Mouse (Mus musculus): ENCODE measurements around the gene Fgfr2. TPM values are rescaled to one million over a fixed set of nuclear protein-coding genes. Genes with fewer than 3 reads are reported as not detected.
A peak's percentile ranks its signal among the peaks of the same experiment; 100 is the strongest.
"Not testable (repeated sequence)": the region's sequence is repeated elsewhere in the genome, so short reads cannot be mapped to it uniquely, and the experiment has no call there.

The Fgfr2 gene
- polyA plus RNA-seq, 1 experiment from 2014 or later, result 92.5 TPM

GRCm38 (mm10) chr7:130518213-130519095, 2604.7 kb downstream of the Fgfr2 start:
- Histone ChIP-seq H3K4me3 (peak overlapping the region; percentile 79), H3K27me3 (ENCODE audit: insufficient read depth, poor library complexity, severe bottlenecking) (no peaks in the 10 kb centered on the region), H3K36me3 (peaks cover 19% of the 10 kb centered on the region), H3K27ac (peak overlapping the region; percentile 99), H3K9me3 (no peaks in the 10 kb centered on the region), H3K4me1 (replicated peaks) (peaks cover 32% of the 10 kb centered on the region)
- no peak for DNase-seq (ENCODE audit: low spot score)
- WGBS, result 49% methylated on average over 26 of the region's 26 CpGs

DNA sequence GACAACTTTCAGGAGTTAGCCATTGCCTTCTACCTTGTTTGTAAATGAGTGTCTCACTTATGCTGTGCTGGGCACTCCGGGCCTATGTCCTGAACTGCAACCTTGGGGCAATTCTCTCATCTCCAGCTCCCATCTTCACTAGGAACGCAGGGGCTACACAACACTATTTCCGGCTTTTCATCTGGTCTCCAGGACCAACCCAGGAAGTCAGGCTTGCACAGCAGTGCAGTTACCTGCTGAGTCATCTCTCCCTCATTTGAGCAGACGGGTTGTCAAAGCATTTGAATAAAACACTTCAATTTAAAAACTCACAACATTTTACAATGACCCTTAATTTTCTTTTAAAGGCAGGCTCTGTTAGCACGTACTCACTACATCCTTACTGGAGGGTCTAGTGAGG, 2612.9 kb downstream of the Fgfr2 start:
- H3K27me3 ChIP-seq (ENCODE audit: insufficient read depth, poor library complexity, severe bottlenecking), result no peaks in the 10 kb centered on the region
- H3K27ac ChIP-seq, result no peak overlapping the region
- no peak overlapping the region for H3K4me3 ChIP-seq
- H3K36me3 ChIP-seq, result peaks cover 93% of the 10 kb centered on the region
- H3K9me3 ChIP-seq, result no peaks in the 10 kb centered on the region
- no peak for DNase-seq (ENCODE audit: low spot score)
- WGBS, result 92% methylated on average over 5 of the region's 5 CpGs
- no peaks in the 10 kb centered on the region for H3K4me1 ChIP-seq (replicated peaks)

DNA sequence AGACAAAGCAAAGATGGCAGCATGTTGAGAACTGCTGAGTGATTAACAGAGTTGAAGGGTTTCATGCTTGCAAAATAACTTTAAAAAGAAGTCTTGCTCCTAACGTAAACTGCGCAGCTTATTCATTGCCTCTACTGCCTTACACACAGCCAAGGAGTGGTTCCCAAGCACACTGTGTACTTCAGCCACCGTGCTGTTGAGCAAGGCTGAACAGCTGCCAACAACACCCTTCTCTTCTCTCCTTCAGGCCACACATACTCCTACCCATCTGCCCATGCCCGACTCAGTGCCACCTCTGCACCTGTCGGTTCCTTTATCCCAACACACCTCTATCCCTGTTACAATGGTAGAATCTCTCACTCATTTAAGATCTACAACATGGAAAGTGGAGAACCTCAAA, 2620.1 kb downstream of the Fgfr2 start:
- H3K9me3 ChIP-seq, result no peaks in the 10 kb centered on the region
- no peaks in the 10 kb centered on the region for H3K27me3 ChIP-seq (ENCODE audit: insufficient read depth, poor library complexity, severe bottlenecking)
- H3K27ac ChIP-seq, result no peak overlapping the region
- no peaks in the 10 kb centered on the region for H3K4me1 ChIP-seq (replicated peaks)
- H3K4me3 ChIP-seq, result no peak overlapping the region
- peaks cover 89% of the 10 kb centered on the region for H3K36me3 ChIP-seq
- 96% methylated on average over 5 of the region's 5 CpGs for WGBS
- DNase-seq (ENCODE audit: low spot score), result no peak

GRCm38 (mm10) chr7:130501499-130501898, 2621.7 kb downstream of the Fgfr2 start:
- no peak for DNase-seq (ENCODE audit: low spot score)
- H3K4me1 ChIP-seq (replicated peaks), result no peaks in the 10 kb centered on the region
- H3K4me3 ChIP-seq, result no peak overlapping the region
- no peaks in the 10 kb centered on the region for H3K27me3 ChIP-seq (ENCODE audit: insufficient read depth, poor library complexity, severe bottlenecking)
- H3K27ac ChIP-seq, result no peak overlapping the region
- no peaks in the 10 kb centered on the region for H3K9me3 ChIP-seq
- H3K36me3 ChIP-seq, result peaks cover 74% of the 10 kb centered on the region
- WGBS, result 81% methylated on average over 1 of the region's 1 CpGs

DNA sequence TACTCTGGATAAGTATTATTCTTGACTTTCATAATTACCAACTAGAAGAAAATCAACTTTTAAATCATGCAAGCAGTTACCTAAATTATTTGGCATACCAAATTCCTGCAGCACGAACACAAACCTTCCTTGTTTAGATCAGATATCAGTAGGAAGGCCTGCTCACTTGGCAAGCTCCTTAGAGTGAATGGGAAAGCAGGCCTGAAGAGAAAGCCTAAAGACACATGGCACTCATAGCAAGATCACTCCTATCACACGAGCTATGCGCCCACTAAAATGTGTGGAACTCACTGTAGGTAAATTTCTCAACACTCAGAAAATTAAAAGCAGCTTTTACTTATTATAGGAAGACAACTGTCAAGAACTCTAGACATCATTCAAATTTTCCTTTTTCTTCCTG, 2629.8 kb downstream of the Fgfr2 start:
- 0 out of 2 replicates have a peak, but pooled peaks cover under 1% of the 10 kb centered on the region for H3K9me3 ChIP-seq
- H3K27me3 ChIP-seq (ENCODE audit: insufficient read depth, poor library complexity, severe bottlenecking), result no peaks in the 10 kb centered on the region
- no peaks in the 10 kb centered on the region; the same call in 1 of the 2 replicates for H3K4me1 ChIP-seq (replicated peaks)
- no peak overlapping the region for H3K4me3 ChIP-seq
- DNase-seq (ENCODE audit: low spot score), result no peak
- H3K36me3 ChIP-seq, result peaks cover 32% of the 10 kb centered on the region
- WGBS, result 85% methylated on average over 3 of the region's 3 CpGs
- H3K27ac ChIP-seq, result no peak overlapping the region

GRCm38 (mm10) chr7:130492026-130492425, 2631.1 kb downstream of the Fgfr2 start:
- Histone ChIP-seq H3K9me3 (peaks cover 12% of the 10 kb centered on the region), H3K27ac (no peak overlapping the region), H3K4me3 (no peak overlapping the region), H3K27me3 (ENCODE audit: insufficient read depth, poor library complexity, severe bottlenecking) (no peaks in the 10 kb centered on the region), H3K4me1 (replicated peaks) (no peaks in the 10 kb centered on the region; the same call in 1 of the 2 replicates), H3K36me3 (peaks cover 42% of the 10 kb centered on the region)
- no peak for DNase-seq (ENCODE audit: low spot score)

DNA sequence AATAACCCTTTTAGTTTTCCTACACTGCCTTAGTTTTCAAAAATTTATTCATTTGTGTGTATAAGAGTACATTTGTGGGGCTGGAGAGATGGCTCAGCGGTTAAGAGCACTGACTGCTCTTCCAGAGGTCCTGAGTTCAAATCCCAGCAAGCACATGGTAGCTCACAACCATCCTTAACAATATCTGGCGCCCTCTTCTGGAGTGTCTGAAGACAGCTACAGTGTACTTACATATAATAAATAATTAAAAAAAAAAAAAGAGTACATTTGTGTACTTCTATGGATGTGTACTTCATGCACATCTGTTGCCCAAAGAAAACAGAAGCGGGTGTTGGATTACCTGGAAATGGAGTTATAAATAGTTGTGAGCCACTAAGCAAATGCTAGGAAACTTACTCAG, 2644.1 kb downstream of the Fgfr2 start:
- not testable (repeated sequence) for H3K27ac ChIP-seq; H3K27me3 ChIP-seq (ENCODE audit: insufficient read depth, poor library complexity, severe bottlenecking); H3K9me3 ChIP-seq; DNase-seq (ENCODE audit: low spot score); H3K4me3 ChIP-seq
- Histone ChIP-seq H3K36me3 (peaks cover 25% of the 10 kb centered on the region), H3K4me1 (replicated peaks) (peaks cover 14% of the 10 kb centered on the region)
- 86% methylated on average over 3 of the region's 3 CpGs for WGBS

- 52% methylated on average over 2 of the region's 2 CpGs for WGBS
- no peak overlapping the region for H3K27ac ChIP-seq
- DNase-seq (ENCODE audit: low spot score), result peak; percentile 41
- H3K4me1 ChIP-seq (replicated peaks), result peaks cover 44% of the 10 kb centered on the region
- H3K9me3 ChIP-seq, result no peaks in the 10 kb centered on the region
- H3K36me3 ChIP-seq, result peaks cover 19% of the 10 kb centered on the region
- no peak overlapping the region for H3K4me3 ChIP-seq
- no peaks in the 10 kb centered on the region for H3K27me3 ChIP-seq (ENCODE audit: insufficient read depth, poor library complexity, severe bottlenecking)
Measured at GRCm38 (mm10) chr7:130475970-130476369, 2647.2 kb downstream of the Fgfr2 start.

DNA sequence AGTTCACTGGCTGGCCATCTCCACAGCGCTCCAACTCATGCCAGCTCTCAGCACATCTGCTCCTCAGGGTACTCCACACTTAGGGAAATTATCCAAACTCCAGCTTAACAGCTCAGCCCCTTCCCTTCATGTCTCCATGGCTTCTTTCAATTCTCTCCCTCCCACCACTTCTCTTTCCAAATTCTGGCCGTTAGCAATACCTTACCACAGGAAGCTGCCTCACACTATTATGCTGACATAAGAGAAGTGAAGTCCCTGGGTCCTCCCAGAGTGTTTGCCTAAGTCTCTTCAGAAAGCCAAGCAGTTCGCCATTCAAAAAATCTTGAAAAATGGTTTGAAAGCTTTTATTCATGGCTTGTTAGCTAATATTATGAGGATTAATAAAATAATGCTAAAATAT, 2649.3 kb downstream of the Fgfr2 start:
- peaks cover 63% of the 10 kb centered on the region for H3K4me1 ChIP-seq (replicated peaks)
- no peak for DNase-seq (ENCODE audit: low spot score)
- H3K9me3 ChIP-seq, result no peaks in the 10 kb centered on the region
- no peak overlapping the region for H3K4me3 ChIP-seq
- 76% methylated on average over 3 of the region's 3 CpGs for WGBS
- H3K27me3 ChIP-seq (ENCODE audit: insufficient read depth, poor library complexity, severe bottlenecking), result no peaks in the 10 kb centered on the region
- peak overlapping the region; percentile 68 for H3K27ac ChIP-seq
- peaks cover under 1% of the 10 kb centered on the region for H3K36me3 ChIP-seq

- Histone ChIP-seq H3K4me3 (no peak overlapping the region), H3K9me3 (no peaks in the 10 kb centered on the region), H3K4me1 (replicated peaks) (peaks cover 67% of the 10 kb centered on the region), H3K27ac (peak overlapping the region; percentile 68; the same call in 1 of the 2 replicates), H3K27me3 (ENCODE audit: insufficient read depth, poor library complexity, severe bottlenecking) (no peaks in the 10 kb centered on the region), H3K36me3 (no peaks in the 10 kb centered on the region)
- DNase-seq (ENCODE audit: low spot score), result peak; percentile 21
- 29% methylated on average over 6 of the region's 6 CpGs for WGBS
Measured at GRCm38 (mm10) chr7:130472683-130473082, 2650.5 kb downstream of the Fgfr2 start.

DNA sequence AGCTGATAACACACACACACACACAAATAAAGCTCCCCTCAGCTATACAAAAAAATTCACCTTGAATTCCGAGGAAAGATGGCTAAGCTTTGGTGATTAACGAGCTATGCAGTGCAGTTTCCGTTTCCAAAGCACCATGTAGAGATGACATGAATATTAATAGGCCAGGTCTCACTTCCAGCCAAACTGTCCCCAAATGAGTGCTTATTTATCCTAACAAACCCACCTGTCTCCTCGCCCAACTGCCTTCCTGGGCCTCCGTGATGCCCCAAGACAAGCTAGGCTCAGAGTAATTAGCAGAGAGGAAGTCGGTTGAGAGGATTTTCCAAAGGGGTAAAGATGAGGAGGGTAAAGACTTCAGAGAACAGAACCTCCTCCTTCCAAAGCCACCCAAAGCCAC, 2652.1 kb downstream of the Fgfr2 start:
- no peak for DNase-seq (ENCODE audit: low spot score)
- WGBS, result 41% methylated on average over 6 of the region's 6 CpGs
- no peak overlapping the region for H3K4me3 ChIP-seq
- H3K27me3 ChIP-seq (ENCODE audit: insufficient read depth, poor library complexity, severe bottlenecking), result no peaks in the 10 kb centered on the region
- peaks cover 67% of the 10 kb centered on the region for H3K4me1 ChIP-seq (replicated peaks)
- peaks cover 6% of the 10 kb centered on the region; the same call in 1 of the 2 replicates for H3K36me3 ChIP-seq
- no peaks in the 10 kb centered on the region for H3K9me3 ChIP-seq
- no peak overlapping the region; the same call in 1 of the 2 replicates for H3K27ac ChIP-seq

- Histone ChIP-seq H3K27ac (no peak overlapping the region), H3K4me3 (no peak overlapping the region), H3K9me3 (no peaks in the 10 kb centered on the region), H3K27me3 (ENCODE audit: insufficient read depth, poor library complexity, severe bottlenecking) (no peaks in the 10 kb centered on the region), H3K4me1 (replicated peaks) (peaks cover 5% of the 10 kb centered on the region; the same call in 1 of the 2 replicates), H3K36me3 (peaks cover 63% of the 10 kb centered on the region)
- DNase-seq (ENCODE audit: low spot score), result no peak
- 74% methylated on average over 4 of the region's 4 CpGs for WGBS
Measured at GRCm38 (mm10) chr7:130455587-130456246, 2667.4 kb downstream of the Fgfr2 start.

DNA sequence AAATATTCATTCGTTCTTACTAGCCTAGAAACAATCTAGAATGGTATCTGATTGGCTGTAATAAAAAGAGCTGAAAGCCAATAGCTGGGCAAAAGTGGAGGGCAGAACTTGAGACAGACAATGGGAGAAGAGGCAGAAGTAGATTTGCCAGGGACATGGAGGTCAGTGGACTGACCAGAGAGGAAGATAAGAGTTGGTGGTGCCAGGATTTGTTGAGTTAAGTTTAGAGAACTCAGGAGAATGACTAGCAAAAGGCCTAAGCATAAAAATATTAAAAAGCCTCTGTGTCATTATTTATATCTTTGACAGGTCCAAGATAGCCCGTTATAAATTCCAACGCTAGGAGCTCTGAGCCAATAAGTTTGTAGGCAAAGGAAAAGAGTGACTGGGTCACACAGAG, 2668.9 kb downstream of the Fgfr2 start:
- H3K27me3 ChIP-seq (ENCODE audit: insufficient read depth, poor library complexity, severe bottlenecking), result no peaks in the 10 kb centered on the region
- H3K9me3 ChIP-seq, result no peaks in the 10 kb centered on the region
- H3K36me3 ChIP-seq, result peaks cover 63% of the 10 kb centered on the region
- no peak overlapping the region for H3K4me3 ChIP-seq
- WGBS, result 92% methylated on average over 3 of the region's 3 CpGs
- H3K4me1 ChIP-seq (replicated peaks), result peaks cover 5% of the 10 kb centered on the region; the same call in 1 of the 2 replicates
- no peak overlapping the region for H3K27ac ChIP-seq
- no peak for DNase-seq (ENCODE audit: low spot score)

Measured in hindbrain, embryonic 10.5 days (tissue).